Mouse (Mus musculus): ENCODE data around the gene Cdc7. TPM values are rescaled to one million over a fixed set of nuclear protein-coding genes. Genes with fewer than 3 reads are reported as not detected.
"Not testable (repeated sequence)": the region's sequence is repeated elsewhere in the genome, so short reads cannot be mapped to it uniquely, and the experiment has no call there.

Gene Cdc7
- total RNA-seq (2021), result under 1 TPM; 0.09 to 0.27 TPM
- long read RNA-seq, experiment 1, result 0 reads
- long read RNA-seq, experiment 2, result 0 reads

GRCm38 (mm10) chr5:106963584-106964512 is at the start of gene Cdc7:
Gene Cdc7, plus strand, starts transcription at chr5:106964322.
- DNase-seq (ENCODE audit: low spot score), result peak; percentile 92

DNA sequence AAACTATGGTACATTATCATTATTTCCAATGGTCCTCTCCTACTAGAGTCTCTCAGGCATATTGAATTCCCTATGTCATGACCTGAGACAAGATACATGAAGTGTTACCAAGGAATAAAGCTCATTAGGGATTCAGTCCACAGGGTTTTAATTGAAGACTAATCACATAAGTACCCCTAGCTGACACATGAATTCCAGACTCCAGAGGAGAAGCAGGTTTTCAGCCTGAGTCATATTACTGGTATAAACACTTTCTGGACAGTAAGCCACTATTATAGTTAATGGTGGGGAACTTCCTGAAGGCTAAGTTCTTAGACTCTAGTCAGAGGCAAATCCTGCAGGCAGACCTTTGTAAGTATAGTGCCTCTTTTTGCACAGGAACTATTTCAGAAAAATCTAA is 44.8 kb upstream of the Cdc7 start:
- no peak for DNase-seq (ENCODE audit: low spot score)

DNA sequence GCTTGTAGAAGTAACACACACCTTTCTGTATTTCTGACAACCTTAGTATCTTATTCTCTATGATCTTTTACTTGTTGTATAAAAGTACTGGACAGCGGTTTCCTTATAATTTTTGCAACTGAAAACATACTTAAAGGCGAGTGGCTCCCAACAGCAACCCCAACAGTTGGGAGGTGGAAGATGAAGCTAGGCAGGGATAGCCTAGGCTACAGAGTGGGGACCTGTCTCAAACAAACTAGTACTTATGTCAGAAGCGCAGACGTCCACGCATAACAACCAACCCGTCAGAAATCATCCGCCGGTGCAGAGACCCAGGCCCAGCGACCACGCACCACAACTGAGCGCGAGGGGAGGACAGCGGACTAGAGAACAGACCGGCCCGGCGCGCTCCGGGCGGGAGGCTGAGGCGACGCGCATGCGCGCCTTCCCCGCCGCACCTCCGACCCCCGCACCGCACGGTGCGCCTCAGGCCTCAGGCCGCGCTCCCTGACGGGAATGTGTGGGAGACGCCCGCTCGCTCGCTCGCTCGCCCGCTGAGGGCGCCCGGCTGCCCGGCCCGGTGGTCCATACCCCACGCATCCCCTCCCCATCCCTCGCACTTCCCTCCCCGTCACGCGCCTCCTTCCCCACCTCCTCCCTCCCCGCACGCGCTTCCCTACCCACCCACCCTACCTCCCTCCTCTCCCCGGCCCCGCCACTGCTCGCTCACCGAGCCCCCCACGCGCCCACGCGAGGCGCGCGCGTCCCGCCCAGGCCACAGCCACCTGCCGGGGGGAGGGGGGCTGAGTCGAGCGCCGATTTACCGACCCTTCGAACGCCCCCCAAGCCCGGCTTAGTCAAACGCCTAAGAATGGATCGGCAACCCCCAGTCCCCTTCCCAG is 38.4 kb upstream of the Cdc7 start, which contains the start of gene Hfm1:
Gene Hfm1, minus strand, starts transcription at position 834 of the 881 bp plus-strand sequence.
- DNase-seq (ENCODE audit: low spot score), result no peak

GRCm38 (mm10) chr5:106926369-106926686 is 37.8 kb upstream of the Cdc7 start:
- DNase-seq (ENCODE audit: low spot score), result no peak

DNA sequence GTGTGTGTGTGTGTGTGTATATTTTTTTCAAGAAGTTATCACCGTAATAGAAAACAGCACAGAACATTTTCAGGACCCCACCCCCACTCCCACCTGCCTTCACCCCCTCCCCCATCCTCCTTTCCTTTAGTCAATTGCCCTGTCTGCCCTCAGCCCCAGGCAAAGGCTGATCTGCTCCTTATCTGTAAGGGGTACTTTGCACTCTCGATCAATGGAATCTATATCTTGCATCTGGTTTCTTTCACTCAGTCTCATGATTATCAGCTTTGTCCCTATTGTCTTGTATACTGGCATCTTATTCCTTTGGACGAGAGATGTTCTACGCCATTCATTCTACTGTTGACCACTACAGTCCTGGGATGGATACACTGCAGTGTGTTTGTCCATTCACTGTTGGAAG is 36.1 kb upstream of the Cdc7 start:
- no peak for DNase-seq (ENCODE audit: low spot score)

DNA sequence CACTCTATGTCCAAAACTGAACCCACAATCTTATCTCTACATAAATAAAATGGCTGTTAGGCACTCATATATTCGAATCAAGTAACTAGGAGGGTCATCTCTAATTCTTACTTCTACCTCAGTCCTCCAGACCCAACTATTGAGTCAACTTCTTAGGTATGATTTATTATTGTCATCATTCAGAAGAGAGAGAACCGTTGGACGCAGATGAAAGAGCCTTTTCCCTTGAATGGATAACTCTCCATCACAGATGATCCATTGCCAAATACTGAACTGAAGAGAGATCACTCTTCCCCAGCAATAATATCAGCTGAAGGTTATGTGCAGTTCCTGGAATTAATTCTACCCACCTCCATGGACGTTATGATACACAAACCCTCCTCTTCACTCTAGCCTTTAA is 17.8 kb upstream of the Cdc7 start:
- DNase-seq (ENCODE audit: low spot score), result no peak

DNA sequence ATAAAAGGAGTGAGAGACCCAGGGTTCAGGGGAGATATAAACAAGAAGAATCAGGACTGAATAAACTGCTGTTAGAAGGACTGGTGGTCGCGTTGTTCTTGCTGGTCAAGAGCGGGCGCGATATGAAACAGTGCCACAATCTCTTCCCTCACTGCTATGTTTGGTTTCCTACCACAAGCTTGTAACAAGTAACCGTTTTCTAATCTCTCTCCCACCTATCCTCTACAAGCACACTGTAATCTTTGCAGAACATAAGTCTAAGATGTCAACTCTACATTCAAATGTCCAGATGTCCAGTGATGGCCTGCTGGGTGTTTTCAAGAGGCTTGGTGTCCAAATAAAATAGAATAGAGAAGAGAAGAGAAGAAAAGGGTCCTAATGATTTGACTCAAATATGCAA is 15.4 kb upstream of the Cdc7 start:
- no peak for DNase-seq (ENCODE audit: low spot score)

DNA sequence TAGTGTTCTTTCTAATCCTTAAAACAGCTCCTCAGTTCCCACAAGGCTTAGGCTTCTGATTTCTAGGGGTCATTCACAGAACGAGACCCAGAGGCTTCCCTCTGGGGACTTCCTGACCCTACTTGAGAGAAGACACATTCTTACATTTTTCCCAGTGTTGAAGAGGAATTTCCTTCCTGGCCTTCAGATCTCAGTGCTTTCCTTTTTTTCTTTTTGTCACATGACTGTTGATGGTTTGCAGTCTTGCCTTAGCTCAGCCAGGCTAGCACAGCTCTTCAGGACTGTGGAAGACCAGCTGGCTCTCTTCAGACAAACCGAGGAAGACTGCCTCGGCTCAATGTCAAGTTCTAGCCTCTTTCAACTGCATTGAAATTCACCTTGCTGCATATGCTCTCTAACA is 7.7 kb upstream of the Cdc7 start:
- DNase-seq (ENCODE audit: low spot score), result no peak

GRCm38 (mm10) chr5:106959031-106959430 is 5.1 kb upstream of the Cdc7 start:
- DNase-seq (ENCODE audit: low spot score), result no peak

DNA sequence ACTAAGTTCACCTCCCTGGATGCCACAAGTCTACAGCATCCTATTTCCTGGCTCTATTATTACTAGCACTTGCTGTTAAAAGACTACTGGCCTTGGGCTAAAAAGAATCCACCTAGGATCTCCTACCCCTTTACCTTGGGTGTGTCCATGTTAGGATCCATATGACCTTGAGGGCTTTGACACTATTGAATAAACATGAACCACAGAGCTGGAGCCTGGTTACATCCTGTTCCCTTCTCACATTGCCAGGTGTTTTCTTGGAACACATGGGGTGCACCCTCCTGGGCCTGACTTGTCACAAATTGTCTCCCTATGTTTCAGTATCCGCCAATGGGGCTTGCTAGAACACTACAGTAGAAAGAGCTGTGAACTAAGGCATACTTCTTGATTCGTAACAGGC is 3.7 kb upstream of the Cdc7 start:
- DNase-seq (ENCODE audit: low spot score), result no peak

- no peak for DNase-seq (ENCODE audit: low spot score)
Measured at GRCm38 (mm10) chr5:106964513-106965014, 442 bp downstream of the Cdc7 start.

- DNase-seq (ENCODE audit: low spot score), result no peak
Measured at GRCm38 (mm10) chr5:106966443-106966842, 2.3 kb downstream of the Cdc7 start.

DNA sequence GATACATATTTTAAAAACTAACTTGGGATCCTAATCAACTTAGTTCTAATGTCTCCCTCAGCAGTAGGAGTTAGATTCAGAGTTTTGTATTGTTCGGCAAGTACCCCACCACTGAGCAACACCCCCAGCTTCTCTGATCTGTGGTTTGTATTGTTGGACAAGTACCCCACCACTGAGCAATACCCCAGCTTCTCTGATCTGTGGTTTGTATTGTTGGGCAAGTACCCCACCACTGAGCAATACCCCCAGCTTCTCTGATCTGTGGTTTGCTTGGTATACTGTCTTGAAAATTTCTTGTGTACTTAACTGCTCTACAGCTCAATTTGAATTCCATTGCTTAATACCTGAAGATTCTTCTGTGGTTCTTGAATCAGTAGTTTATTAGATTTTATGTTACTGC is 3.5 kb downstream of the Cdc7 start:
- no peak for DNase-seq (ENCODE audit: low spot score)

GRCm38 (mm10) chr5:106973883-106974282 is 9.8 kb downstream of the Cdc7 start:
- DNase-seq (ENCODE audit: low spot score), result no peak

GRCm38 (mm10) chr5:106979156-106979555 is 15.0 kb downstream of the Cdc7 start:
- no peak for DNase-seq (ENCODE audit: low spot score)

- no peak for DNase-seq (ENCODE audit: low spot score)
Measured at GRCm38 (mm10) chr5:106982298-106982952, 18.3 kb downstream of the Cdc7 start.

- DNase-seq (ENCODE audit: low spot score), result not testable (repeated sequence)
Measured at GRCm38 (mm10) chr5:106984934-106985333, 20.8 kb downstream of the Cdc7 start.

DNA sequence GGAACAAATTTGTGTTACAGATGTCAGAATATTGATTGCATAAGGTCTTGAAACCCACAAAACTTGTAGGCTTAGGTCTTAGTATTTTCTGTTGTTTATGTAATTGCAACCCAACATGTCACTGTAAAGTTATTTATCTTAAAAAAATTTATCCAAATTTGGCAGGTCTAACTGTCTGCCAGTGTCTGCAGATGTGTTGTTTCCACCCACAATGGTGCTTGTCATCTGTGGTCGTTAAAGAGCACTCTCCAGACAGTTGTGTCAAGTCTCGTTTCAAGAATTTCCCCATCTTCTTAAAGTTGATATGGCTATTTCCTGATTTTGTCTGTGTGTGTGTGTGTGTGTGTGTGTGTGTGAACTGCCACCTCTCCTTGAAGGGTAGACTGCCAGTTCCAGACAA is 21.5 kb downstream of the Cdc7 start:
- DNase-seq (ENCODE audit: low spot score), result no peak

GRCm38 (mm10) chr5:106989181-106989580 is 25.1 kb downstream of the Cdc7 start:
- peak; percentile 24 for DNase-seq (ENCODE audit: low spot score)

DNA sequence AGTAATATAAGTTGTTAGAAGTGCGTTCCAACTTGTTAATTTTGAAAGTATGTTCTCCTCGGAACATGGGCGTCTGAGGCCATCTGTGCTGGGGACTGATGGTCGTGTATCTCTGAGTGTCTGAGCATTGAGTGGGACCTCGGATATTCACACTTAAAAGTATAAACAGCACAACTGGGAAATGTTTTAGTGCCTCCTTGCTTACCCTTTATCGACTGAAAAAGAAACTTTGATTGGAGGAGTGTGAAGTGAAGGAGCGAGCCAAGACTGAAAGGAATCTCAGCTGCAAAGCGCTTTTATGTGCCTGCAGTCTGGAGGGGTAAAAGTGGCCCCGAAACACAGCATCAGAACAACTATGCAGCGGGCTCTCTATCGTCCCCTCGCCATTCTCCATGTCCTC is 25.7 kb downstream of the Cdc7 start:
- no peak for DNase-seq (ENCODE audit: low spot score)

DNA sequence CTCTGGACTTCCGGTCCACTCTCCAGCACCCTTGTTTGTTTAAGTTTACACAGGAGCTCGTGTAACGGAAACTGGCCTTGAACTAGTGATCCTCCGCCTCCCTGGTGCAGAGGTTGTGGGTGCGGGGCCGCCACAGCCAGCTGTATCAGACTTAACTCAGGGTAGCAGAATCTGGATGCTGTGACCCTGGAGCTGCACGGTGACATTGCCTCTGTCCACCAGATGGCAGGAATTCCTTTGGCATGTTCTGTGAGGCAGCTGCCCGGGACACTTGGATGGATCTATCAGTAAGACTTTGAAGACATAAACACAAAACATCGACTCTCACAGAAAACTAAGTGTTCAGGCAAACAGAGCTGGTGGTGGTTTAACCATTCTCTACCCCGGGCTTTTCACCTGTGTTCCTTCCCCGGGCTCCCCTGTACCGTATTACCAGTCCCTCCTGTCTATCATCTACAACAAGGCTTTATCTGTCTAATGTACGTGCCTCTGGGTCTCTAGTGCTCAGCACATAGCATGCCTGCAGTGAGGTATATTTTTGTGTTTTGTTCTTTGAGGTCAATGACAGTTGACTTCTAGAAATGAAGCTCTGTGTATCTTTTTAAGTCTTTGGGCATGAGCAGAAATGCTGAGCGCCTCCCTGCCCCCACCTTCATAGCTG is 26.6 kb downstream of the Cdc7 start:
- peak; percentile 71 for DNase-seq (ENCODE audit: low spot score)

Measured in gastrocnemius, adult 18-20 months (tissue).